Mouse (Mus musculus) ES-Bruce4 (cell line): ENCODE results near the gene Trio.

Experiments
- CTCF ChIP-seq: IDR thresholded peaks from one replicate; pipeline ENCODE4 v1.8.1; 2011; ENCODE audit warnings: low read depth, low read length
- POLR2A ChIP-seq: IDR thresholded peaks from one replicate; pipeline ENCODE4 v1.8.1; 2011; ENCODE audit warnings: low read length; ENCODE audit not compliant: insufficient read depth

DNA sequence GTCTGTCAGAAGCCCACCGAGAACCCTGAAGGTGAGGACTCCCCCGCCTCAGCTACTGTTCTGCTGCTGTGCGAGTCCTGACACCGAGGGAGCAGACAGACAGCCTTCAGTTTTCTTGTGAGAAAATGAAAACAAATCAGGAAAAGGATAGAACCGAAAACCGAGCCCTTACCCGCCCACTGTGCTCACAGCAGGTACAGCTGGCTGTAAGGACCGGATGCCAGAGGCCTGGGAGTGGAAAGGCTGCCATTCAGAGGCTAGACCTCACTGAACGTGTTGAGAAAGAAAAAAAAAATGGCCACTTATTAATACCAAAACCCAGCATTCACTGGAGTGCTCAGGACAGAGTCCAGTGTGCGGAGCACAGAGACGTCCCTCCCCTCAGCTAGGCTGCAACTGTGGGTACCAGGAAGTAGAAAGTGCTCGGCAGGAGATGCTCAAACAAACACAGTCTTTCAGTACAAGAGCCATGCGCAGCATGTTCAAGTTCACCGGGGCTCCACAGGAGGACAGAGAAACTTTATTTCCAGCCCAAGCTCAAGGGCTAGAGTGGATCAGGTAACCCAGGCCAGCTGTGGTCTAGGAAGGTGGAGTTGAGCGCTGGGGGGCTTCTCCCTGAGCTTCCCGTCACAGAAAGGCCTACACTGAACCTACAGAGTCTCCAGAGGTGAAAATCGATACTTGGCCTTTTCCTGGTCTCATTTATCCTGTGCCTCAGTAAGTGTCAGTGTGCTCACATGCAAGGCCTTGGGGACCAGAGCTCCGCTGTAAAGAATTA is 221.9 kb downstream of the Trio start:
- TF ChIP-seq POLR2A (no peak), CTCF (no peak)
